Mouse (Mus musculus): ENCODE measurements around the gene Klhl10.

DNA sequence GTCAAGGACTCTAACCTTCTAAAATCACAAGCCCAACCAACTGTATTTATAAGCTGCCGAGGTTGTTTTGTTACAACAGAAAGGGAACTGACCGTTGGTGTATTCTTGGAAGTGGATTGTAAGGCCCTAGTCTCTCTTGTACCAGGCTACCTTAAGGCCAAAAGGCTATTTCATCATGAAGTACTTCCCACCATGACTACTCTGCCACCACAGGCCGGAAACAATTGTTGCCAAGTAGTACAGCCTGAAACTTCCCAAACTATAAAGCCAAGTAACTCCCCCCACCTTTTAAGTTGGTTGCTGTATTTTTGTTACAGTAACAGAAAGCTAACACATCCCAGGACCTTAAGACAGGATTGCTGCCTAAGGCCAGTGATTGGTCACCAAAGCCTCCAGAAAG is 14.9 kb upstream of the Klhl10 start:
- TF ChIP-seq CTCF (IDR thresholded peaks at IDR 0.05; ENCODE audit: low read depth) (no peak), EP300 (IDR thresholded peaks at IDR 0.05; ENCODE audit: low read depth) (no peak)

All from heart, postnatal 0 days (tissue).